Mouse (Mus musculus) ES-E14 (cell line): ENCODE measurements around the gene Ak6. TPM values are rescaled to one million over a fixed set of nuclear protein-coding genes. Genes with fewer than 3 reads are reported as not detected.

Experiments
- DNase-seq: peaks from one replicate; pipeline ENCODE4 v3.0.0-alpha.2; 2013; ENCODE audit warnings: low read depth, low spot score
- H3K27ac ChIP-seq: 2 replicates; pipeline ENCODE4 v1.5.1; 2012; ENCODE audit warnings: low read depth, mild to moderate bottlenecking, low read length, moderate library complexity, mixed read lengths; ENCODE audit not compliant: poor library complexity, insufficient read depth, severe bottlenecking
- H3K36me3 ChIP-seq: 2 replicates; pipeline ENCODE4 v1.6.1; 2012; ENCODE audit warnings: mild to moderate bottlenecking, low read length, moderate library complexity, mixed read lengths; ENCODE audit not compliant: control insufficient read depth, poor library complexity, insufficient read depth, severe bottlenecking
- H3K4me1 ChIP-seq, 2 experiments: fragments of 150-350 bp in 1 of 2; sonication (generic) in 1 of 2; 2 replicates each; pipeline ENCODE4 v1.6.1; 2012; ENCODE audit warnings: low read length in 2 of 2, mild to moderate bottlenecking in 1 of 2, mixed read lengths in 1 of 2; ENCODE audit not compliant: control insufficient read depth in 2 of 2, insufficient read depth in 2 of 2, poor library complexity in 1 of 2
- H3K4me3 ChIP-seq, 2 experiments: fragments of 150-350 bp in 1 of 2; sonication (generic) in 1 of 2; 2 replicates each; pipeline ENCODE4 v1.5.1; 2012; ENCODE audit warnings: low read length in 2 of 2, low read depth in 1 of 2, mild to moderate bottlenecking in 1 of 2, mixed read lengths in 1 of 2; ENCODE audit not compliant: insufficient read depth in 1 of 2, poor library complexity in 1 of 2, severe bottlenecking in 1 of 2
- H3K9ac ChIP-seq: 2 replicates; pipeline ENCODE4 v1.6.1; 2012; ENCODE audit warnings: low read depth, mild to moderate bottlenecking, low read length, mixed read lengths; ENCODE audit not compliant: poor library complexity, insufficient read depth, severe bottlenecking
- H3K9me3 ChIP-seq: fragments of 150-350 bp; sonication (generic); 2 replicates; pipeline ENCODE4 v1.6.1; 2012; ENCODE audit warnings: low read depth, mild to moderate bottlenecking, low read length; ENCODE audit not compliant: control insufficient read depth, insufficient read depth
- CHD2 ChIP-seq: IDR thresholded peaks from 2 replicates; pipeline ENCODE4 v1.6.1; 2014; ENCODE audit warnings: mild to moderate bottlenecking, low read depth, low read length, inconsistent platforms
- HCFC1 ChIP-seq: IDR thresholded peaks from 2 replicates; pipeline ENCODE4 v1.6.1; 2012; ENCODE audit warnings: low read length, inconsistent platforms, borderline replicate concordance; ENCODE audit not compliant: insufficient read depth
- MAFK ChIP-seq: IDR thresholded peaks from 2 replicates; pipeline ENCODE4 v1.6.1; 2014; ENCODE audit warnings: mild to moderate bottlenecking, low read depth, low read length, inconsistent platforms; ENCODE audit not compliant: insufficient read depth
- ZC3H11A ChIP-seq: IDR thresholded peaks from 2 replicates; pipeline ENCODE4 v1.6.1; 2012; ENCODE audit warnings: low read depth, mild to moderate bottlenecking, inconsistent platforms, low read length, borderline replicate concordance
- ZNF384 ChIP-seq: IDR thresholded peaks from 2 replicates; pipeline ENCODE4 v1.6.1; 2012; ENCODE audit warnings: low read depth, low read length, inconsistent platforms
- in situ Hi-C, 2 experiments: fragments of 600-800 bp; cut with MboI; formaldehyde crosslinking; loops; one replicate each; pipeline ENCODE4 v1.15.1; 2025; ENCODE audit warnings: low sequenced_read_pairs in 2 of 2, inconsistent platforms in 1 of 2; ENCODE audit not compliant: unreplicated experiment in 2 of 2
- total RNA-seq: library from RNA; depleted of rRNA; stranded (reverse); fragments of 300-350 nt; gene quantifications from 2 replicates; pipeline ENCODE4 v1.2.3, GENCODE M21; 2012

Ak6 gene
- total RNA-seq, 1 experiment: 162 TPM

DNA sequence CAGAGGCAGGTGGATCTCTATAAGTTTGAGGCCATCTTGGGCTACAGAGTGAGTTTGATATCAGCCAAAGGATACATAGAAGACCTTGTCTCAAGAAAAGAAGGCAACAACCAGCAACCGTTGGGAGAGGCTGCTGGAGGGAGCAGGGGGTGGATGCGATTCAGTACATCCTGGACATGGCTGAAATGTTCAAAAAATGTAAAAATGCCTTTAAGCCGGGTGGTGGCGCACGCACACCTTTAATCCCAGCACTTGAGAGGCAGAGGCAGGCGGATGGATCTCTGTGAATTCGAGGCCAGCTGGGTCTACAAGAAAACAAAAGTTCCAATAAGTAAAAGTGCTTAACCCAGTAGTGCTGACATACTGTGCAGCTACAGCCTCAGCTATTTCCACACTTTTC, 36.7 kb downstream of the Ak6 start:
- Histone ChIP-seq H3K9me3 (no peaks in the 10 kb centered on the region), H3K4me3 (no peak overlapping the region), H3K4me1 (no peaks in the 10 kb centered on the region), H3K36me3 (no peaks in the 10 kb centered on the region), H3K9ac (no peak overlapping the region), H3K27ac (no peak overlapping the region)
- DNase-seq: no peak
- no peak for TF ChIP-seq ZNF384
- no peak for TF ChIP-seq CHD2
- no peak for TF ChIP-seq MAFK
- TF ChIP-seq HCFC1: no peak
- TF ChIP-seq ZC3H11A: no peak
- in situ Hi-C loops: no loop called here

DNA sequence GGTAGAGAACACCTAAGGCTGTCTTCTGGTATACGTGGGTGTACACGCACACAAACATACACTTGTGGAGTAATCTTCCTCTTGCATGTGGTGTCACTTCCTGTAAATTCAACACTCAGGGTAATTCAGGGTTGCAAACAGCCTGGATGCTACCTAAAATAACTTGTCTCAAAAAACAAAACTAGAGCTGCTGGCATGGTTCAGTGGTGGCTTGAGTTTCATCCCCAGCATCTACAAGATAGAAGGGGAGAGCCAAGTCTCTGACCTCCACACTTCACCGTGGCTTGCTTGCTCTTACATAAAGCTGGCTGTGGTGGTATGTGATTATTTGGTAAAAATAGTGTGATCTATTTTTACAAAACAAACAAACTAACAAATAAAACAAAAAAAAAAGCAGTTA, 46.8 kb downstream of the Ak6 start:
- Histone ChIP-seq H3K27ac (no peak overlapping the region), H3K9me3 (no peaks in the 10 kb centered on the region), H3K9ac (no peak overlapping the region), H3K36me3 (peaks cover 8% of the 10 kb centered on the region; the same call in 1 of the 2 replicates), H3K4me3 (no peak overlapping the region), H3K4me1 (no peaks in the 10 kb centered on the region)
- no peak for TF ChIP-seq MAFK
- no peak for TF ChIP-seq HCFC1
- no peak for TF ChIP-seq ZC3H11A
- no peak for TF ChIP-seq CHD2
- TF ChIP-seq ZNF384: no peak
- in situ Hi-C loops: no loop called here
- no peak for DNase-seq

DNA sequence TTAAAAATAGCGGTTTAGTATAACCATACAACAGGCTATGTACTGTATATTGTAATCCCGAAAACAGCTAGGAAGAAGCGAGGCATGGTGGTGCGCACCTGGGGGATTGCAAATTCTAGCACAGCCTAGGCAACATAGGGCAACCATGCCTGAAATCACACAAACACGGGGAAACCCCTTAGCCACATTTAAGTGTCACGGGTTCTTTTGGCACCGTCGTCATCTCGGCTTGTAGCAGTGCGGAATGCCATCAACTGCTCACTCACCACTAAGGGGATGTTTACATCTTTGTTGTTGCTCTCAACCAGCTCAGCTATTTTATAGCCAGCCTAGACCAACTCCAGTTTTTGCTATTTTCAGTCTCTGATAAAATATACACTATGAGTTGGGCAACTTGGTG, 48.1 kb downstream of the Ak6 start:
- Histone ChIP-seq H3K9me3 (no peaks in the 10 kb centered on the region), H3K36me3 (peaks cover 16% of the 10 kb centered on the region), H3K4me1 (no peaks in the 10 kb centered on the region), H3K27ac (no peak overlapping the region), H3K4me3 (no peak overlapping the region), H3K9ac (no peak overlapping the region)
- in situ Hi-C loops: no loop called here
- DNase-seq: no peak
- TF ChIP-seq MAFK (no peak), ZC3H11A (no peak), ZNF384 (no peak), CHD2 (no peak), HCFC1 (no peak)

DNA sequence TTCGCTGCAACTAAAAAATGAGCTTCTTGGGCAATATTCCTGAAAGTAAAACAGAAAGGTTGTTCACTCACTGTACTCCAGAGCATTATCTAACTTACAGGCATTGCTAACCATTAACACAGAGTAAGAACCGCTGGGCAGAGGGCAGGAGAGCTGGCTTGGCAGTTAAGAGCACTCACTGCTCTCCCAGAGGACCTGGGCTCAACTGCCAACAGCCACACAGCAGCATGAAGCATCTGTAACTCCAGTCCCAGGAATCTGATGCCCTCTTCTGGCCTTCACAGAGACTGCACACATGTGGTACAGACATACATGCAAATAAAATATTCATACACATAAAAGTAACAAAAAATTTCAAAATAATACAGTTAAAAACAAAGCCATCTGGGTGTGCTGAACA, 52.7 kb downstream of the Ak6 start:
- H3K4me1 ChIP-seq: no peaks in the 10 kb centered on the region
- H3K4me3 ChIP-seq: no peak overlapping the region
- H3K36me3 ChIP-seq: peaks cover 26% of the 10 kb centered on the region
- H3K9me3 ChIP-seq: no peaks in the 10 kb centered on the region
- in situ Hi-C loops: no loop called here
- H3K9ac ChIP-seq: no peak overlapping the region
- DNase-seq: peak; percentile 15
- TF ChIP-seq HCFC1: no peak
- no peak for TF ChIP-seq ZNF384
- TF ChIP-seq CHD2: no peak
- no peak for TF ChIP-seq ZC3H11A
- no peak for TF ChIP-seq MAFK
- H3K27ac ChIP-seq: no peak overlapping the region

DNA sequence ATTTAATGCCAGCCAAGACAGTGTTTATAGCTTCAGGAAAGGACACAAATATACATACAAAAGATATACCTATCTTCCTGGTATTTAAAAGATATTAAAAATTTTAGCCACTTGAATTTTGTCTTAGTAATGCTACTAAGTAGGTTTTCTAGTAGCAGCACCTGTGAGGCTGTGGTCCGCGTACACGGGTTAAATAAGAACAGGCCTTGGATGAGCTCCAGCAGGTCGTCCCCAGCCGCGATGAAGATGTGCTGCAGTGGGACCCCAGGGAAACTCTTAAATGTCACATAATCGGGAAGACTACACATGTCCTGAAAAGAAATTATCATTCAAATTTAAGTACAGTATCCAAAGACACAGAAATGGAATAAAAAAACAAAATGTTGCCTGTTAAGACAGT, 55.4 kb downstream of the Ak6 start:
- TF ChIP-seq CHD2 (no peak), ZNF384 (no peak), HCFC1 (no peak), ZC3H11A (no peak), MAFK (no peak)
- H3K4me3 ChIP-seq: no peak overlapping the region
- H3K27ac ChIP-seq: no peak overlapping the region
- H3K9ac ChIP-seq: no peak overlapping the region
- DNase-seq: no peak
- H3K9me3 ChIP-seq: no peaks in the 10 kb centered on the region
- H3K36me3 ChIP-seq: peaks cover 34% of the 10 kb centered on the region
- in situ Hi-C loops: no loop called here
- no peaks in the 10 kb centered on the region for H3K4me1 ChIP-seq
